Mouse (Mus musculus) liver, embryonic 11.5 days (tissue): Measurements from ENCODE around the gene Fance. TPM values are rescaled to one million over a fixed set of nuclear protein-coding genes. Genes with fewer than 3 reads are reported as not detected.

Experiments used
- ATAC-seq: fragments of 200-750 bp; cut with Nextera tagmentation; replicated peaks from 2 replicates; pipeline ENCODE4 v1.8.0; 2017; ENCODE audit warnings: moderate number of reproducible peaks, mild to moderate bottlenecking, moderate TSS enrichment, moderate library complexity; ENCODE audit not compliant: low FRiP score
- DNase-seq: peaks from one replicate; pipeline ENCODE4 v3.0.0-alpha.2; 2017; ENCODE audit warnings: low spot score
- H3K27ac ChIP-seq: fragments of 300-500 bp; sonication (generic); 2 replicates; pipeline ENCODE4 v1.5.1; 2014; ENCODE audit warnings: mild to moderate bottlenecking, low read depth, low read length, control low read depth
- H3K27me3 ChIP-seq: fragments of 300-500 bp; sonication (generic); replicated peaks from 2 replicates; pipeline ENCODE4 v1.6.1; 2014; ENCODE audit warnings: low read length, mixed read lengths; ENCODE audit not compliant: control insufficient read depth, insufficient read depth
- H3K36me3 ChIP-seq: fragments of 300-500 bp; sonication (generic); 2 replicates; pipeline ENCODE4 v1.6.1; 2014; ENCODE audit warnings: mild to moderate bottlenecking, low read length, moderate library complexity, mixed read lengths; ENCODE audit not compliant: control insufficient read depth, insufficient read depth
- H3K4me1 ChIP-seq: fragments of 300-500 bp; sonication (generic); replicated peaks from 2 replicates; pipeline ENCODE4 v1.6.1; 2014; ENCODE audit warnings: low read length, mixed read lengths; ENCODE audit not compliant: control insufficient read depth, insufficient read depth
- H3K4me2 ChIP-seq: fragments of 300-500 bp; sonication (generic); 2 replicates; pipeline ENCODE4 v1.6.1; 2014; ENCODE audit warnings: mild to moderate bottlenecking, control low read depth, moderate library complexity
- H3K4me3 ChIP-seq: fragments of 300-500 bp; sonication (generic); 2 replicates; pipeline ENCODE4 v1.5.1; 2014; ENCODE audit warnings: low read depth, low read length, control low read depth
- H3K9ac ChIP-seq: fragments of 300-500 bp; sonication (generic); 2 replicates; pipeline ENCODE4 v1.6.1; 2014; ENCODE audit warnings: low read depth, low read length, control low read depth
- H3K9me3 ChIP-seq: fragments of 300-500 bp; sonication (generic); 2 replicates; pipeline ENCODE4 v1.6.1; 2016; ENCODE audit warnings: low read length, inconsistent platforms, mixed read lengths; ENCODE audit not compliant: control insufficient read depth
- WGBS: fragments of 180-500 bp; shearing (Covaris S2); extraction: QIAGEN DNeasy Blood & Tissue Kit; methylation state at CpG from one replicate; pipeline ENCODE4 v1.1.7; 2014; 5-methylcytosine and 5-hydroxymethylcytosine counted together
- polyA plus RNA-seq: library from polyadenylated mRNA; unstranded; fragments of >200 nt; fragmentation: Nextera tagmentation; extraction: Ambion mirVana; gene quantifications from 2 replicates; pipeline ENCODE4 v1.2.1, GENCODE M21; 2014

Gene Fance
- polyA plus RNA-seq, 1 experiment from 2014 or later, result 31.1 TPM

- DNase-seq (no peak), ATAC-seq (no peak)
- Histone ChIP-seq H3K9me3 (no peaks in the 10 kb centered on the region), H3K36me3 (no peaks in the 10 kb centered on the region), H3K4me2 (peak overlapping the region; percentile 68), H3K27me3 (peaks cover 56% of the 10 kb centered on the region), H3K27ac (no peak overlapping the region), H3K4me3 (peak overlapping the region; percentile 42), H3K9ac (peak overlapping the region; percentile 2), H3K4me1 (peaks cover 24% of the 10 kb centered on the region)
- 3% methylated on average over 25 of the region's 25 CpGs for WGBS
Measured at GRCm38 (mm10) chr17:28362653-28363292, 49.5 kb downstream of the Fance start.

GRCm38 (mm10) chr17:28363507-28363906, 50.2 kb downstream of the Fance start:
- Histone ChIP-seq H3K4me3 (no peak overlapping the region; the same call in 1 of the 2 replicates), H3K9ac (no peak overlapping the region), H3K4me1 (peaks cover 20% of the 10 kb centered on the region)

GRCm38 (mm10) chr17:28365122-28365521, 51.8 kb downstream of the Fance start, which contains the start of gene Tulp1:
Tulp1 (minus strand) TSS chr17:28365222.
- Histone ChIP-seq H3K9ac (no peak within 1 kb of the TSS), H3K4me2 (peak within 1 kb of the TSS; percentile 27), H3K9me3 (no peaks in the 10 kb centered on the region), H3K4me3 (0 out of 2 replicates have a peak within 1 kb of the TSS, but pooled peaks have one; percentile 10), H3K27me3 (peaks cover 46% of the 10 kb centered on the region), H3K36me3 (no peaks in the 10 kb centered on the region), H3K27ac (no peak within 1 kb of the TSS), H3K4me1 (peaks cover 20% of the 10 kb centered on the region)
- whole genome bisulfite sequencing, result 24% methylated on average over 8 of the region's 8 CpGs
- ATAC-seq (no peak), DNase-seq (no peak)

More at GRCm38 (mm10) chr17:28363507-28363906, 50.2 kb downstream of the Fance start:
- H3K9me3 ChIP-seq, result no peaks in the 10 kb centered on the region
- H3K4me2 ChIP-seq, result peak overlapping the region; percentile 68
- ATAC-seq (no peak), DNase-seq (no peak)
- H3K36me3 ChIP-seq, result no peaks in the 10 kb centered on the region
- no peak overlapping the region for H3K27ac ChIP-seq
- 15% methylated on average over 6 of the region's 6 CpGs for WGBS
- H3K27me3 ChIP-seq, result peaks cover 51% of the 10 kb centered on the region

- WGBS, result 4% methylated on average over 13 of the region's 13 CpGs
- no peaks in the 10 kb centered on the region for H3K9me3 ChIP-seq
- ATAC-seq (0 out of 2 replicates have a peak, but pooled peaks have one; percentile 53), DNase-seq (peak; percentile 83)
- no peaks in the 10 kb centered on the region for H3K36me3 ChIP-seq
- H3K27me3 ChIP-seq, result peaks cover 30% of the 10 kb centered on the region
- H3K9ac ChIP-seq, result peak overlapping the region; percentile 30; the same call in 1 of the 2 replicates
- peak overlapping the region; percentile 47 for H3K4me2 ChIP-seq
- H3K27ac ChIP-seq, result no peak overlapping the region
- H3K4me1 ChIP-seq, result peaks cover 10% of the 10 kb centered on the region; the same call in 1 of the 2 replicates
- H3K4me3 ChIP-seq, result no peak overlapping the region
Measured at GRCm38 (mm10) chr17:28368449-28368848, 55.1 kb downstream of the Fance start.

GRCm38 (mm10) chr17:28369056-28369455, 55.7 kb downstream of the Fance start:
- H3K27ac ChIP-seq, result no peak overlapping the region
- no peak overlapping the region for H3K9ac ChIP-seq
- WGBS, result 56% methylated on average over 5 of the region's 5 CpGs
- ATAC-seq (no peak), DNase-seq (no peak)
- H3K4me2 ChIP-seq, result no peak overlapping the region
- H3K4me1 ChIP-seq, result peaks cover 4% of the 10 kb centered on the region; the same call in 1 of the 2 replicates
- H3K36me3 ChIP-seq, result no peaks in the 10 kb centered on the region
- H3K9me3 ChIP-seq, result no peaks in the 10 kb centered on the region
- H3K27me3 ChIP-seq, result peaks cover 26% of the 10 kb centered on the region
- no peak overlapping the region for H3K4me3 ChIP-seq

GRCm38 (mm10) chr17:28371286-28371685, 58.0 kb downstream of the Fance start:
- Histone ChIP-seq H3K4me3 (no peak overlapping the region), H3K27ac (no peak overlapping the region), H3K9ac (no peak overlapping the region), H3K36me3 (no peaks in the 10 kb centered on the region), H3K4me2 (no peak overlapping the region), H3K9me3 (no peaks in the 10 kb centered on the region), H3K4me1 (peaks cover 10% of the 10 kb centered on the region), H3K27me3 (peaks cover 28% of the 10 kb centered on the region)
- ATAC-seq (no peak), DNase-seq (no peak)
- 67% methylated on average over 2 of the region's 2 CpGs for WGBS

GRCm38 (mm10) chr17:28371941-28372340, 58.6 kb downstream of the Fance start:
- Histone ChIP-seq H3K27me3 (peaks cover 30% of the 10 kb centered on the region), H3K36me3 (no peaks in the 10 kb centered on the region), H3K9me3 (no peaks in the 10 kb centered on the region), H3K27ac (no peak overlapping the region), H3K4me1 (peaks cover 10% of the 10 kb centered on the region), H3K4me2 (no peak overlapping the region), H3K9ac (no peak overlapping the region), H3K4me3 (no peak overlapping the region)
- 65% methylated on average over 1 of the region's 1 CpGs for WGBS
- no peak for ATAC-seq
- DNase-seq, result no peak

GRCm38 (mm10) chr17:28373821-28374220, 60.5 kb downstream of the Fance start:
- ATAC-seq (peak; percentile 62; the same call in 1 of the 2 replicates), DNase-seq (peak; percentile 55)
- Histone ChIP-seq H3K4me2 (no peak overlapping the region), H3K4me3 (no peak overlapping the region), H3K36me3 (no peaks in the 10 kb centered on the region), H3K9me3 (no peaks in the 10 kb centered on the region), H3K27ac (no peak overlapping the region), H3K4me1 (peaks cover 10% of the 10 kb centered on the region), H3K27me3 (peaks cover 33% of the 10 kb centered on the region), H3K9ac (no peak overlapping the region)
- 11% methylated on average over 10 of the region's 10 CpGs for WGBS

- no peak overlapping the region for H3K4me3 ChIP-seq
Measured at GRCm38 (mm10) chr17:28374494-28374893, 61.2 kb downstream of the Fance start.

More at GRCm38 (mm10) chr17:28374494-28374893, 61.2 kb downstream of the Fance start:
- DNase-seq (no peak), ATAC-seq (no peak)
- Histone ChIP-seq H3K36me3 (no peaks in the 10 kb centered on the region), H3K27me3 (peaks cover 33% of the 10 kb centered on the region), H3K9me3 (no peaks in the 10 kb centered on the region), H3K9ac (no peak overlapping the region), H3K4me1 (peaks cover 10% of the 10 kb centered on the region), H3K27ac (no peak overlapping the region), H3K4me2 (peak overlapping the region; percentile 38)
- WGBS, result 12% methylated on average over 16 of the region's 16 CpGs
